Mouse (Mus musculus) urinary bladder, adult 18-20 months (tissue): Measurements from ENCODE around the gene Ghrl.

Experiments used
- DNase-seq, 2 experiments: peaks; one replicate each; pipeline ENCODE4 v3.0.0; 2022; ENCODE audit warnings: low spot score in 2 of 2, mixed read lengths in 2 of 2

Ghrl gene

DNA sequence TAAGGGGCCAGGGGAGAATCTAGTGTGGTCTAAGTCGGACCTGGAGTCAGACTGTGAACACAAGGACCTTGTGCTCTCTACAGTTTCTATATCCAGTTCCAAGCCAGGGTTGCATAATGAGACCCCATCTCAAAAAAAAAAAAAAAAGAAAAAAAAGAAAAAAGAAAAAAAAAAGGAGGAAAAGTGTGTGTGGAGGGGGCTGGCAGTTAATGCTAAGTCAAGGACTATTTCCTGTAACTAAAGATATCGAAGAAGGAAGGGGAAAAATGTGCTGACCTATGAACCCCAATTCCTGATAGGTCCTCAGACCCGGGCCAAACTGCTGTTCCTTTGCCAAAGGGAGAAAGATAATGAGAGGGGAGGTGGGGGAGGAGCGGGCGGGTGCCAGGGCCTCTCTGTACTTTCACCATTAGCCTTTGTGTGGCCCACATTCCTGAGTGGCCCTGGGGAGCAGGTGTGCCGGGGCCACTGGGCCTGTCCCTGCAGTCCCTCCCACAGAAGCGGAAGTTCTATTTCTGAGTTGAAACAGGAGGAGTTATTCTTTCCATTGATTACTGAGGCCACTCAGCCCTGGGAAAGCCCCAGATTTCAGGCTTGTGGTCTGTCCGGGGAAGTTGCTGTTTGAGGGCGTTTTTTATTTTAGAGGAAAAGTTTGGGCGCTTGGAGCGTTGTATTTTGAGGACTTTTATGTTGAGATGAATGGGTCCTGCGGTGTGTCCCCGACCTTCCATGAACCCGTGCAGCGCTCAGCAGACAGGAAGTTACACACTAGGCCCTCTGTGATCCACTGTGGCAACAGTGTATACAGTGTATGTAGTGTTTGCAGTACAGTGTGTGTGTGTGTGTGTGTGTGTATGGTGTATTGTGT lies 51.2 kb downstream of the Ghrl start:
- no peak for DNase-seq

DNA sequence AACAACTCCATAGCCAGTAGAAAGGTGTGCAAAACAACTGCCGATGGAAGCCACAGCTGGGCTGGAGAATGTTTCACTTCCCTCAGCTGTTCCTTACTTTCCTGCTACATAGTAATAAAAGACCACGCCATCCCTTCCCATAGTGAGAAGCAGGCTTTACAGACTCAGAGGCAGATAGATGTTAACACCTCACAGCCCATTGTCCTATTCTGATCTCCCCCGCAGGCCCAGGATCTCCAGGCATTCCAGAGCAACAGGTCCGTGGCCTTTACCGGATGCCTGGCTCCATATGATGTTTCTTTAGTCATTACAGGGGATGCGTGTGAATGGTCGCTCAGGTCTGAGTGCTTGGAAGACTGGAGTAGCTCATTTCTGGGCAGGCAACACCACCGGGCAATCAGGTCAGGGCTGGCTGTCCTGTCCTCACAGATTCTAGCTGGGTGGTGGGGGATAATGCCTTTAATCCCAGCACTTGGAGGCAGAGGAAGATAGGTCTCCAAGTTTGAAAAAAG lies 52.0 kb downstream of the Ghrl start:
- DNase-seq, result no peak
